Mouse (Mus musculus): ENCODE results near the gene Pla2g4b. TPM values are rescaled to one million over a fixed set of nuclear protein-coding genes. Genes with fewer than 3 reads are reported as not detected.

Gene Pla2g4b
- polyA plus RNA-seq, 1 experiment from 2014 or later = 3.6 TPM

- Histone ChIP-seq H3K4me3 (replicated peaks) (no peak overlapping the region), H3K4me2 (no peak overlapping the region), H3K27me3 (peaks cover 55% of the 10 kb centered on the region), H3K4me1 (peaks cover 11% of the 10 kb centered on the region), H3K9ac (no peak overlapping the region), H3K27ac (no peak overlapping the region), H3K9me3 (no peaks in the 10 kb centered on the region), H3K36me3 (replicated peaks) (no peaks in the 10 kb centered on the region)
- no peak for ATAC-seq (ENCODE audit: low FRiP score)
- 91% methylated on average over 4 of the region's 4 CpGs for WGBS
Observed at GRCm38 (mm10) chr2:120074096-120074495, 40.9 kb downstream of the Pla2g4b start.

DNA sequence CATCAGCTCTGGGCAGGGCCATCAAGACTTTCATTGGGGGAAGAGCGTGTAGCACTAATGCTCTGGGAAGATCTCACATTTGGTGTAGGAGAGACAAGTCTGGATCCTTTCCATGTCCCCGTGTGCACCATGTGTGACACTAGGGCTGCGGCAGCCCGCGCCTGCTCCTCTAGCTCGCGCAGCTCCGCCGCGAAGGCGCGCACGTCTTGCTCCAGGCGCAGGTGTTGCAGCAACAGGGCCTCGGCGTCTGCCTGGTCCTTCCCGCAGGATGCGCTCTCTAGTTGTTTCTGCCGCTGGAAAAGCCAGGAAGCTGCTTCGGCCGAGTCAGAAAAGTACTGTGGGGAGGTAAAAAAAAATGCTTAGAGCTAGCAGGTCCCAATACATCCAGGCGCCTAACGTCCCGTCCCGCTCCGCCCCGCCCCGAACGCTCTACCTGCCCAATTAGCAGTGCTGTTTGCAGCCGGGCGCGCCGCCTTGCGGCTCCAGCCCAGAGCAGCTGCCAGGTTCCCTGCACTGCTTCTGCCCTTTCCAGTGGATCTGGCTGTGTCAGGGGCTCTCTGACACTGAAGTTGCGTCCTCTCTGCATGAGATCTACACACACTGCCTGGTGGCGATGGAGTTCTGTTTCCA is 43.0 kb downstream of the Pla2g4b start:
- WGBS = 1% methylated on average over 36 of the region's 36 CpGs
- Histone ChIP-seq H3K4me1 (peaks cover 11% of the 10 kb centered on the region), H3K27ac (no peak overlapping the region), H3K4me3 (replicated peaks) (peak overlapping the region; percentile 41), H3K36me3 (replicated peaks) (no peaks in the 10 kb centered on the region), H3K9me3 (no peaks in the 10 kb centered on the region), H3K4me2 (peak overlapping the region; percentile 58), H3K9ac (0 out of 2 replicates have a peak overlapping the region, but pooled peaks have one; percentile 21), H3K27me3 (peaks cover 50% of the 10 kb centered on the region)
- ATAC-seq (ENCODE audit: low FRiP score) = peak; percentile 67; the same call in 1 of the 2 replicates

GRCm38 (mm10) chr2:120082416-120082815 is 49.2 kb downstream of the Pla2g4b start:
- no peaks in the 10 kb centered on the region for H3K9me3 ChIP-seq
- H3K9ac ChIP-seq = no peak overlapping the region
- no peaks in the 10 kb centered on the region for H3K4me1 ChIP-seq
- ATAC-seq (ENCODE audit: low FRiP score) = no peak
- H3K4me3 ChIP-seq (replicated peaks) = no peak overlapping the region
- 76% methylated on average over 2 of the region's 2 CpGs for WGBS
- H3K27me3 ChIP-seq = peaks cover 13% of the 10 kb centered on the region
- H3K36me3 ChIP-seq (replicated peaks) = no peaks in the 10 kb centered on the region
- H3K4me2 ChIP-seq = no peak overlapping the region
- no peak overlapping the region for H3K27ac ChIP-seq

- Histone ChIP-seq H3K4me3 (replicated peaks) (no peak overlapping the region), H3K4me1 (no peaks in the 10 kb centered on the region), H3K9ac (no peak overlapping the region), H3K36me3 (replicated peaks) (no peaks in the 10 kb centered on the region), H3K27ac (no peak overlapping the region), H3K9me3 (no peaks in the 10 kb centered on the region), H3K4me2 (no peak overlapping the region), H3K27me3 (0 out of 2 replicates have a peak, but pooled peaks cover 3% of the 10 kb centered on the region)
- no peak for ATAC-seq (ENCODE audit: low FRiP score)
- whole genome bisulfite sequencing = 81% methylated on average over 14 of the region's 14 CpGs
Observed at GRCm38 (mm10) chr2:120084593-120085361, 51.6 kb downstream of the Pla2g4b start.

- no peaks in the 10 kb centered on the region for H3K9me3 ChIP-seq
- no peak overlapping the region for H3K9ac ChIP-seq
- no peaks in the 10 kb centered on the region for H3K36me3 ChIP-seq (replicated peaks)
- WGBS = 88% methylated on average over 3 of the region's 3 CpGs
- no peaks in the 10 kb centered on the region for H3K4me1 ChIP-seq
- H3K4me3 ChIP-seq (replicated peaks) = no peak overlapping the region
- no peak overlapping the region for H3K4me2 ChIP-seq
- H3K27me3 ChIP-seq = 0 out of 2 replicates have a peak, but pooled peaks cover 3% of the 10 kb centered on the region
- no peak for ATAC-seq (ENCODE audit: low FRiP score)
- H3K27ac ChIP-seq = no peak overlapping the region
Observed at GRCm38 (mm10) chr2:120086038-120086437, 52.8 kb downstream of the Pla2g4b start.

DNA sequence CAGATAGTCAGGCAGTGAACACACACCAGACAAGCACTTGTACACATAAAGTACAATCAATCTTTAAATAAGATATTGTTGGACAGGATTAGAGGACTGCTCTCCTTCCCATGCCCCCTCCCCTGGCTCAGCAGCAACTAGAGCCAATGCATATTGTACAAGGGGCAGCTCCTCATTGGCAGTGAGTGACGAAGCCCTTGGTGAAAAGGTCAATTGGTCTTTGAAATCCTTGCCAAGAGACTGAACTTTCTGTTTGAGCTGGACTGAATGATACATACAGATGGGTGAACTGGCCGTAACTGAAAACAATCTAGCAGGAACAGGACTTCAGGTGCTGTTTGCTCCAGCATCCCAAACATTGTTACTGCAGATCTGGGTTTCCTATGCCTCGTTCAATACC is 54.2 kb downstream of the Pla2g4b start:
- no peaks in the 10 kb centered on the region for H3K4me1 ChIP-seq
- H3K36me3 ChIP-seq (replicated peaks) = no peaks in the 10 kb centered on the region
- H3K4me3 ChIP-seq (replicated peaks) = no peak overlapping the region
- H3K27me3 ChIP-seq = no peaks in the 10 kb centered on the region
- no peak overlapping the region for H3K9ac ChIP-seq
- no peak overlapping the region for H3K27ac ChIP-seq
- 89% methylated on average over 3 of the region's 3 CpGs for WGBS
- no peak overlapping the region for H3K4me2 ChIP-seq
- no peaks in the 10 kb centered on the region for H3K9me3 ChIP-seq
- no peak for ATAC-seq (ENCODE audit: low FRiP score)

DNA sequence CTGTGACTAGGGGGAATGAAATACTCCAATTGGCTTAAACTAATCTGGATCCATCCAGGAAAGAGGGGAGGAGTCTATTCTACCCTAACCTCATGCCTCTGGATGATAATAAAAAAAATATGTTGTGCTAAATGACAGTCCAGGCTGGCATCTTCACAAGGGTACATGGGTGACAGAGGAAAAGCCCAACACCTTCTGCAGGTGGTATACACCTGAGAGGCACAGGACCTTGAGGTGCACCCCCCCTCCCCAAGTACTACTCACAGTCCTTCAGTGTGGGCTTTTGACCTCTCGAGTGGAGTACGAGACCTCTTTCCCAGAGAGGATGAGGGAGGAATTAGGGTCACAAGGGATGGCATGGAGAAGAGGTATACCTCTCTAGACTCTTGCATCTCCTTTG is 54.7 kb downstream of the Pla2g4b start:
- no peak overlapping the region for H3K4me2 ChIP-seq
- no peaks in the 10 kb centered on the region for H3K27me3 ChIP-seq
- no peak for ATAC-seq (ENCODE audit: low FRiP score)
- H3K9ac ChIP-seq = no peak overlapping the region
- no peak overlapping the region for H3K27ac ChIP-seq
- 95% methylated on average over 2 of the region's 2 CpGs for WGBS
- H3K9me3 ChIP-seq = no peaks in the 10 kb centered on the region
- H3K36me3 ChIP-seq (replicated peaks) = no peaks in the 10 kb centered on the region
- no peaks in the 10 kb centered on the region for H3K4me1 ChIP-seq
- no peak overlapping the region for H3K4me3 ChIP-seq (replicated peaks)

- Histone ChIP-seq H3K4me3 (replicated peaks) (no peak overlapping the region), H3K36me3 (replicated peaks) (no peaks in the 10 kb centered on the region), H3K27me3 (no peaks in the 10 kb centered on the region), H3K9me3 (no peaks in the 10 kb centered on the region), H3K27ac (no peak overlapping the region), H3K9ac (no peak overlapping the region), H3K4me2 (no peak overlapping the region), H3K4me1 (no peaks in the 10 kb centered on the region)
- no peak for ATAC-seq (ENCODE audit: low FRiP score)
- WGBS = 95% methylated on average over 17 of the region's 17 CpGs
Observed at GRCm38 (mm10) chr2:120090979-120091378, 57.8 kb downstream of the Pla2g4b start.

Small RNA genes lying within 50 kb of the gene (microRNA-seq; reads per million reads assigned to microRNA genes)
- gene Mir7665 = not detected

Other genes starting within 250 kb of the Pla2g4b start
- 32.8 and 33.4 TPM in 2 replicates for gene Rpap1, start 245.9 kb upstream of the Pla2g4b start, polyA plus RNA-seq (2016; fragmentation: Nextera tagmentation; extraction: Ambion mirVana)
- gene Tyro3, start 235.7 kb upstream of the Pla2g4b start, polyA plus RNA-seq (2016; fragmentation: Nextera tagmentation; extraction: Ambion mirVana) = 27.7 and 28.2 TPM in 2 replicates
- 34.7 and 39.5 TPM in 2 replicates for gene Mga, start 136.2 kb upstream of the Pla2g4b start, polyA plus RNA-seq (2016; fragmentation: Nextera tagmentation; extraction: Ambion mirVana)
- gene Mapkbp1, start 60.7 kb upstream of the Pla2g4b start, polyA plus RNA-seq (2016; fragmentation: Nextera tagmentation; extraction: Ambion mirVana) = 4.6 and 5.3 TPM in 2 replicates
- gene Jmjd7, start 5.9 kb upstream of the Pla2g4b start, polyA plus RNA-seq (2016; fragmentation: Nextera tagmentation; extraction: Ambion mirVana) = 19.3 and 20.2 TPM in 2 replicates
- 6.9 and 7.3 TPM in 2 replicates for gene Gm28042, start 5.9 kb upstream of the Pla2g4b start, polyA plus RNA-seq (2016; fragmentation: Nextera tagmentation; extraction: Ambion mirVana)
- gene Ehd4, start 121.2 kb downstream of the Pla2g4b start, polyA plus RNA-seq (2016; fragmentation: Nextera tagmentation; extraction: Ambion mirVana) = 9.9 and 14.4 TPM in 2 replicates
- 0.08 and 0.14 TPM in 2 replicates for gene Pla2g4e, start 211.9 kb downstream of the Pla2g4b start, polyA plus RNA-seq (2016; fragmentation: Nextera tagmentation; extraction: Ambion mirVana)